Mouse (Mus musculus) kidney, postnatal 25 days (tissue): ENCODE data around the gene Med31.
"Not testable (repeated sequence)": the region's sequence is repeated elsewhere in the genome, so short reads cannot be mapped to it uniquely, and the experiment has no call there.

Experiments
- DNase-seq, 2 experiments: peaks; one replicate each; pipeline ENCODE4 v3.0.0; 2021; ENCODE audit warnings: mixed read lengths in 2 of 2

Med31 gene

GRCm38 (mm10) chr11:72196506-72196905 lies 18.9 kb downstream of the Med31 start:
- DNase-seq: no peak

GRCm38 (mm10) chr11:72194259-72194658 lies 21.1 kb downstream of the Med31 start:
- no peak for DNase-seq

GRCm38 (mm10) chr11:72190857-72191256 lies 24.5 kb downstream of the Med31 start:
- no peak for DNase-seq

- no peak for DNase-seq
Measured at GRCm38 (mm10) chr11:72184252-72184651, 31.1 kb downstream of the Med31 start.

GRCm38 (mm10) chr11:72181136-72181535 lies 34.3 kb downstream of the Med31 start:
- DNase-seq: no peak

GRCm38 (mm10) chr11:72180556-72180955 lies 34.8 kb downstream of the Med31 start:
- DNase-seq: no peak

GRCm38 (mm10) chr11:72176553-72176952 lies 38.8 kb downstream of the Med31 start:
- DNase-seq: no peak

GRCm38 (mm10) chr11:72175966-72176365 lies 39.4 kb downstream of the Med31 start:
- DNase-seq: no peak

GRCm38 (mm10) chr11:72174721-72175120 lies 40.7 kb downstream of the Med31 start:
- no peak for DNase-seq

- DNase-seq: no peak
Measured at GRCm38 (mm10) chr11:72173506-72173905, 41.9 kb downstream of the Med31 start.

- DNase-seq: not testable (repeated sequence)
Measured at GRCm38 (mm10) chr11:72171906-72172305, 43.5 kb downstream of the Med31 start.

- DNase-seq: no peak
Measured at GRCm38 (mm10) chr11:72169871-72170270, 45.5 kb downstream of the Med31 start.

- DNase-seq: no peak
Measured at GRCm38 (mm10) chr11:72163198-72163597, 52.2 kb downstream of the Med31 start.
